Mouse (Mus musculus) forebrain, embryonic 15.5 days (tissue): Measurements from ENCODE around the gene Olfr1129. TPM values are rescaled to one million over a fixed set of nuclear protein-coding genes. Genes with fewer than 3 reads are reported as not detected.
"Not testable (repeated sequence)": the region's sequence is repeated elsewhere in the genome, so short reads cannot be mapped to it uniquely, and the experiment has no call there.

Experiments
- ATAC-seq: fragments of 200-750 bp; cut with Nextera tagmentation; replicated peaks from 2 replicates; pipeline ENCODE4 v1.8.0; 2017; ENCODE audit warnings: mild to moderate bottlenecking, moderate TSS enrichment, moderate library complexity
- H3K27ac ChIP-seq: fragments of 300-500 bp; sonication (generic); replicated peaks from 2 replicates; pipeline ENCODE4 v1.5.1; 2015; ENCODE audit warnings: mild to moderate bottlenecking, inconsistent platforms
- H3K27me3 ChIP-seq: fragments of 300-500 bp; sonication (generic); 2 replicates; pipeline ENCODE4 v1.6.1; 2015; ENCODE audit warnings: inconsistent platforms
- H3K36me3 ChIP-seq: fragments of 300-500 bp; sonication (generic); 2 replicates; pipeline ENCODE4 v1.6.1; 2015; ENCODE audit warnings: mild to moderate bottlenecking, inconsistent platforms
- H3K4me1 ChIP-seq: fragments of 300-500 bp; sonication (generic); 2 replicates; pipeline ENCODE4 v1.6.1; 2015; ENCODE audit warnings: inconsistent platforms
- H3K4me2 ChIP-seq: fragments of 300-500 bp; sonication (generic); replicated peaks from 2 replicates; pipeline ENCODE4 v1.6.1; 2015; ENCODE audit warnings: mild to moderate bottlenecking, inconsistent platforms
- H3K4me3 ChIP-seq: fragments of 300-500 bp; sonication (generic); 2 replicates; pipeline ENCODE4 v1.5.1; 2015; ENCODE audit warnings: mild to moderate bottlenecking, inconsistent platforms
- H3K9ac ChIP-seq: fragments of 300-500 bp; sonication (generic); replicated peaks from 2 replicates; pipeline ENCODE4 v1.6.1; 2015; ENCODE audit warnings: mild to moderate bottlenecking, inconsistent platforms
- H3K9me3 ChIP-seq: fragments of 300-500 bp; sonication (generic); 2 replicates; pipeline ENCODE4 v1.6.1; 2016; ENCODE audit warnings: inconsistent platforms
- WGBS: fragments of 180-500 bp; shearing (Covaris S2); methylation state at CpG from one replicate; pipeline ENCODE4 v1.1.7; 2015; ENCODE audit warnings: mixed read lengths; 5-methylcytosine and 5-hydroxymethylcytosine counted together
- polyA plus RNA-seq: library from polyadenylated mRNA; unstranded; fragments of >200 nt; fragmentation: Nextera tagmentation; extraction: Ambion mirVana; gene quantifications from 2 replicates; pipeline ENCODE4 v1.2.1, GENCODE M21; 2015

Olfr1129 gene
- polyA plus RNA-seq, result not detected in 2 replicates

DNA sequence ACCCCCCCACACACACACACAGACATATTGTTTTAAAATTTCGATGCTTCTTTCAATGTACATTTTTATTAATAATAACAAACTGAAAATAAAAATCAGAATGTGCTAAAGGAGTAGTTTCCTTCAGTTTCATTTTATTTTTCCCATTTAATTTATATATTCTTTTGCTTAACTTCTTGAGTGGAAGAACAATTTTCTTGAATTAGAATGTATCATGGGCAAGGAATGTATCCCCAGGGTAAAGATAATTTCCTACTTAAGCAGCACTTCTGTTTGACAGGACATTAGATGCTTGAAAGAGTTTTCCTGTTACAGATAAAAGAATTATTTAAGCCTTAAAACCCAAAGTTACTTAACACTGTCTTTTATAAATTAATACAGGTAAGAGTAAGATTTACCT is at the start of gene Olfr1129:
TSS of gene Olfr1129 (plus strand) at position 301 of the 400 bp plus-strand sequence.
- H3K4me2 ChIP-seq, H3K27ac ChIP-seq, H3K27me3 ChIP-seq, H3K4me3 ChIP-seq, H3K36me3 ChIP-seq, ATAC-seq, H3K9me3 ChIP-seq, H3K4me1 ChIP-seq, H3K9ac ChIP-seq: not testable (repeated sequence)
- 76% methylated on average over 1 of the region's 1 CpGs for WGBS

DNA sequence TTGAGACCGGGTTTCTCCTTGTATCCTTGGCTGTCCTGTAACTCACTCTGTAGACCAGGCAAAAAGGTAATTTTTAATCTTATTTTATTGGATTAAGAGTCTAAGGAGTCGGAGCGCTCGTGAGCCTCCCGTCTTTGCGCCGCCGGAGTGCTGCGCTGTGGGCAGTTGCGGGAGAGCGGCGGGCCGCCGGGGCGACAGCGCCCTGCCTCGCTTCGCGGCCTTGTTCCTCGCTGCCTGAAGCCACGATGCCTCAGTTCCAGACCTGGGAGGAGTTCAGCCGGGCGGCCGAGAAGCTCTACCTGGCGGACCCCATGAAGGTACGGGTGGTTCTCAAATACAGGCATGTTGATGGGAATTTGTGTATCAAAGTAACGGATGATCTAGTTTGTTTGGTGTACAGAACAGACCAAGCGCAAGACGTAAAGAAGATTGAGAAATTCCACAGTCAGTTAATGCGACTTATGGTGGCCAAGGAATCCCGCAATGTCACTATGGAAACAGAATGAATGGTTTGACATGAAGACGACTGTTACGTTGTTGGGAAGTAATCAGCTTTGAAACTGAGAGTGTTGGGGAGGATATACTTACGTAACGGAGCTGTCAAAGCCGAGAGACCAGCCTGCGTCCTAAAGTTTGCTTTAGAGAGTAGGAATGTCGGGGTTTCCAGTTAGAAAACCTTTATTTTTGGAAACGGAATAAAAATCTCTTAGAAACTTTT is 47.6 kb upstream of the Olfr1129 start:
- peak overlapping the region; percentile 27 for H3K4me3 ChIP-seq
- H3K4me2 ChIP-seq, result peak overlapping the region; percentile 41
- ATAC-seq, result peak; percentile 81
- H3K27me3 ChIP-seq, H3K9me3 ChIP-seq, H3K27ac ChIP-seq, H3K9ac ChIP-seq, H3K4me1 ChIP-seq, H3K36me3 ChIP-seq: not testable (repeated sequence)
- 31% methylated on average over 39 of the region's 39 CpGs for WGBS

DNA sequence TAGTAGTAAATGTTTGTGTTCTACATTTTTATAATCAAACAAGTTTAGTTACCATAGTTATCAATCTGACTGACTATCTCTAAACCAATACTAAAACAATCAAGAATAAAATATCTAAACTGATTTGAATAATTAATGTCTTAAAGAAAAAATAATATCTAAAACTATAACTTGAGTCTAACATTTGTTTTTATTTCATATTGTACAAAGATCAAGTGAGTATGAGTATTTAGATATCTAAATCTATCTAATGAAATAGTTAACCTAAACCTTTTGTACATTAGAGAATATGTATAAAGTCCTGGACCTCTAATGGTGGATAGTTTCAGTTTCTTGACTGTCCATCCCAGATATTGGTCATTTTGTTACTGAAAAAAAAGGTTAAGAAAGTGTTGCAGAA is 42.2 kb upstream of the Olfr1129 start, which contains the start of gene Olfr153:
TSS of gene Olfr153 (plus strand) at position 301 of the 400 bp plus-strand sequence.
- no peak within 1 kb of the TSS for H3K4me2 ChIP-seq
- H3K9ac ChIP-seq, result no peak within 1 kb of the TSS
- H3K27me3 ChIP-seq, result no peaks in the 10 kb centered on the region
- H3K36me3 ChIP-seq, result no peaks in the 10 kb centered on the region
- no peak for ATAC-seq
- H3K27ac ChIP-seq, result no peak within 1 kb of the TSS
- H3K4me1 ChIP-seq, result no peaks in the 10 kb centered on the region
- H3K9me3 ChIP-seq, result no peaks in the 10 kb centered on the region
- H3K4me3 ChIP-seq, result no peak within 1 kb of the TSS

DNA sequence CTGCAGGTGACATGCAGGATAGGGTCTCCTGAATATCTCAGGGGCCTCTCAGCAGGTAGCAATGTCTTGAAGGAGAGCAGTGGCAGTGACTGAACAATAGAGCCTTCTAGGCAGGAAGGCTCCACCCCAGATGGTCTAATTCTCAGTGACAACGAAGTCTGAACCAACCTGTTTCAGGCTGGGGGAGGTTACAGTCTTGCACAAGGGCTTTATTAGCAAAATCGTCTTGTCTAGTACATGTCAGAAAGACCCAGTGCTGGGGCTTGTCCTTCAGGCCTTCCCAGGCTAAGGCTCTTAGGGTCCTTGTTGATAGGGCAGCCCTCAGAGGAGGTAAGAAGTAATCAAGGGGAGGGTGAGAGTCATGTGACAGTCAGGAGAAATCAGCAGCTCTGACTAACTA is 38.9 kb upstream of the Olfr1129 start:
- no peaks in the 10 kb centered on the region for H3K36me3 ChIP-seq
- H3K4me1 ChIP-seq, result no peaks in the 10 kb centered on the region
- H3K4me2 ChIP-seq, result no peak overlapping the region
- H3K27me3 ChIP-seq, result no peaks in the 10 kb centered on the region
- no peak overlapping the region for H3K9ac ChIP-seq
- H3K27ac ChIP-seq, result no peak overlapping the region
- H3K4me3 ChIP-seq, result no peak overlapping the region
- no peaks in the 10 kb centered on the region for H3K9me3 ChIP-seq
- 58% methylated on average over 2 of the region's 2 CpGs for WGBS
- no peak for ATAC-seq

GRCm38 (mm10) chr2:87545442-87545841 is 28.3 kb upstream of the Olfr1129 start, which contains the start of gene Olfr1128:
TSS of gene Olfr1128 (minus strand) at chr2:87545542.
- no peak within 1 kb of the TSS for H3K4me3 ChIP-seq
- H3K27ac ChIP-seq, result no peak within 1 kb of the TSS
- H3K36me3 ChIP-seq, result no peaks in the 10 kb centered on the region
- H3K27me3 ChIP-seq, result no peaks in the 10 kb centered on the region
- no peak for ATAC-seq
- H3K4me2 ChIP-seq, result no peak within 1 kb of the TSS
- no peaks in the 10 kb centered on the region for H3K9me3 ChIP-seq
- WGBS, result 90% methylated on average over 1 of the region's 1 CpGs
- H3K4me1 ChIP-seq, result no peaks in the 10 kb centered on the region
- no peak within 1 kb of the TSS for H3K9ac ChIP-seq

DNA sequence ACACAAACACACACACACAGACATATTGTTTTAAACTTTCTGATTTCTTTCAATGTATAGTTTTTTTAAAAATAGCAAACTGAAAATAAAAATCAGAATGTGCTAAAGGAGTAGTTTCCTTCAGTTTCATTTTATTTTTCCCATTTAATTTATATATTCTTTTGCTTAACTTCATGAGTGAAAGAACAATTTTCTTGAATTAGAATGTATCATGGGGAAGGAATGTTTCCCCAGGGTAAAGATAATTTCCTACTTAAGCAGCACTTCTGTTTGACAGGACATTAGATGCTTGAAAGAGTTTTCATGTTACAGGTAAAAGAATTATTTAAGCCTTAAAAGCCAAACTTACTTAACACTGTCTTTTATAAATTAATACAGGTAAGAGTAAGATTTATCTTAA is 32.2 kb downstream of the Olfr1129 start, which contains the start of gene Olfr1130:
TSS of gene Olfr1130 (plus strand) at position 301 of the 400 bp plus-strand sequence.
- H3K9ac ChIP-seq, H3K27me3 ChIP-seq, H3K9me3 ChIP-seq, ATAC-seq, H3K36me3 ChIP-seq, H3K27ac ChIP-seq, H3K4me3 ChIP-seq, H3K4me1 ChIP-seq, H3K4me2 ChIP-seq: not testable (repeated sequence)

GRCm38 (mm10) chr2:87626804-87627203 is 53.1 kb downstream of the Olfr1129 start, which contains the start of gene Olfr1131:
TSS of gene Olfr1131 (plus strand) at chr2:87627104.
- Histone ChIP-seq H3K27ac (no peak within 1 kb of the TSS), H3K27me3 (no peaks in the 10 kb centered on the region), H3K4me2 (no peak within 1 kb of the TSS), H3K9me3 (no peaks in the 10 kb centered on the region), H3K36me3 (no peaks in the 10 kb centered on the region), H3K4me1 (no peaks in the 10 kb centered on the region), H3K9ac (no peak within 1 kb of the TSS), H3K4me3 (no peak within 1 kb of the TSS)
- WGBS, result 66% methylated on average over 3 of the region's 3 CpGs
- no peak for ATAC-seq

Other genes with a start within 250 kb of the Olfr1129 start
- gene Olfr1120, start 219.1 kb upstream of the Olfr1129 start, polyA plus RNA-seq, result not detected in 2 replicates
- not detected in 2 replicates for gene Olfr1121, start 204.0 kb upstream of the Olfr1129 start, polyA plus RNA-seq
- not detected in 2 replicates for gene Olfr1122, start 188.1 kb upstream of the Olfr1129 start, polyA plus RNA-seq
- not detected in 2 replicates for gene Olfr1123, start 157.3 kb upstream of the Olfr1129 start, polyA plus RNA-seq
- 0.08 TPM in 1 of 2 replicates, not detected in the other for gene Olfr1124, start 143.6 kb upstream of the Olfr1129 start, polyA plus RNA-seq
- not detected in 2 replicates for gene Olfr1126, start 119.9 kb upstream of the Olfr1129 start, polyA plus RNA-seq
- gene Pramel7, start 76.8 kb upstream of the Olfr1129 start, polyA plus RNA-seq, result not detected in 2 replicates
- gene Pramel6, start 67.3 kb upstream of the Olfr1129 start, polyA plus RNA-seq, result not detected in 2 replicates
- not detected in 2 replicates for gene Olfr153, start 42.1 kb upstream of the Olfr1129 start, polyA plus RNA-seq
- not detected in 2 replicates for gene Olfr1128, start 28.4 kb upstream of the Olfr1129 start, polyA plus RNA-seq
- gene Olfr1130, start 32.3 kb downstream of the Olfr1129 start, polyA plus RNA-seq, result not detected in 2 replicates
- gene Olfr1131, start 53.2 kb downstream of the Olfr1129 start, polyA plus RNA-seq, result not detected in 2 replicates
- not detected in 2 replicates for gene Olfr1132, start 63.6 kb downstream of the Olfr1129 start, polyA plus RNA-seq
- gene Olfr1133, start 73.5 kb downstream of the Olfr1129 start, polyA plus RNA-seq, result not detected in 2 replicates
- gene Olfr1134, start 84.6 kb downstream of the Olfr1129 start, polyA plus RNA-seq, result not detected in 2 replicates
- not detected in 2 replicates for gene Olfr1135, start 99.8 kb downstream of the Olfr1129 start, polyA plus RNA-seq
- gene Olfr1136, start 120.0 kb downstream of the Olfr1129 start, polyA plus RNA-seq, result not detected in 2 replicates
- not detected in 2 replicates for gene Olfr1137, start 139.3 kb downstream of the Olfr1129 start, polyA plus RNA-seq
- not detected in 2 replicates for gene Olfr1138, start 166.1 kb downstream of the Olfr1129 start, polyA plus RNA-seq
- not detected in 2 replicates for gene Olfr1140, start 169.8 kb downstream of the Olfr1129 start, polyA plus RNA-seq
- gene Olfr1141, start 180.1 kb downstream of the Olfr1129 start, polyA plus RNA-seq, result not detected in 2 replicates
- gene Olfr152, start 205.6 kb downstream of the Olfr1129 start, polyA plus RNA-seq, result not detected in 2 replicates
- not detected in 2 replicates for gene Olfr1143, start 226.7 kb downstream of the Olfr1129 start, polyA plus RNA-seq
- gene Olfr1145, start 235.9 kb downstream of the Olfr1129 start, polyA plus RNA-seq, result not detected in 2 replicates